Mouse (Mus musculus) heart, adult 11 months (tissue): ENCODE measurements around the gene Apoa5.

Experiments
- DNase-seq: peaks from one replicate; pipeline ENCODE4 v3.0.0; 2022

Gene Apoa5

GRCm38 (mm10) chr9:46269125-46269524 lies 692 bp downstream of the Apoa5 start:
- DNase-seq = no peak

- no peak for DNase-seq
Measured at GRCm38 (mm10) chr9:46270782-46271181, 2.3 kb downstream of the Apoa5 start.

- DNase-seq = no peak
Measured at GRCm38 (mm10) chr9:46272070-46272469, 3.6 kb downstream of the Apoa5 start.

DNA sequence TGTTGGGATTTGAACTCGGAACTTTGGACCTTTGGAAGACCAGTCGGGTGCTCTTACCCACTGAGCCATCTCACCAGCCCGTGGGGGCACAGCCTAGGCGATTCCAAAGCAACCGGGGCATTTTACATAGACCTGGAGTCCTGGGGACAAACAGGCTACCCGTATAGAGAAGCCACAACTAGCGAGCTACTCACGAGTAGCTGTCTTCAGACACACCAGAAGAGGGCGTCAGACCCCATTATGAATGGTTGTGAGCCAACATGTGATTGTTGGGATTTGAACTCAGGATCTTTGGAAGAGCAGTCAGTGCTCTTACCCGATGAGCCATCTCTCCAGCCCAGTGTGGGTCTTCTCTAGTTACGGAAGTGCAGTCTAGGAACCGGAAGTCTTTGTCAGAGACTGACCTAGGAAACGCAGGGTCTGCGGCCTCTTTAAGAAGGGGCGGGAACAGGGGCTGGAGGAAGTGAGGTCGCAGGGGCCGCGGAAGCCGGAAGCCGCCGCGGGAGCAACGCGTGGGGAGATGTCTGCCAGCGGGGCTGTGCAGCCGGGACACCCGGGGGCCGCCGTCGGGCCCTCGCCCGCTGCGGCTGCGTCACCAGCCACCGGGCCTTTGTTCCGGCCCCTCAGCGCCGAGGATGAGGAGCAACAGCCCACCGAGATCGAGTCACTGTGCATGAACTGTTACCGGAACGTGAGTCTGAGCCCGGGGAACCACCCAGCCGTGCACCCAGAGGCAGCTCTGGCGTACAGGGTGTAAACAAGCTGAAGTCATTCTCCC lies 4.4 kb downstream of the Apoa5 start, which contains the start of gene Zpr1:
Gene Zpr1, plus strand, starts transcription at position 388 of the 778 bp plus-strand sequence.
- DNase-seq = peak; percentile 99

GRCm38 (mm10) chr9:46274494-46274893 lies 6.1 kb downstream of the Apoa5 start:
- no peak for DNase-seq

DNA sequence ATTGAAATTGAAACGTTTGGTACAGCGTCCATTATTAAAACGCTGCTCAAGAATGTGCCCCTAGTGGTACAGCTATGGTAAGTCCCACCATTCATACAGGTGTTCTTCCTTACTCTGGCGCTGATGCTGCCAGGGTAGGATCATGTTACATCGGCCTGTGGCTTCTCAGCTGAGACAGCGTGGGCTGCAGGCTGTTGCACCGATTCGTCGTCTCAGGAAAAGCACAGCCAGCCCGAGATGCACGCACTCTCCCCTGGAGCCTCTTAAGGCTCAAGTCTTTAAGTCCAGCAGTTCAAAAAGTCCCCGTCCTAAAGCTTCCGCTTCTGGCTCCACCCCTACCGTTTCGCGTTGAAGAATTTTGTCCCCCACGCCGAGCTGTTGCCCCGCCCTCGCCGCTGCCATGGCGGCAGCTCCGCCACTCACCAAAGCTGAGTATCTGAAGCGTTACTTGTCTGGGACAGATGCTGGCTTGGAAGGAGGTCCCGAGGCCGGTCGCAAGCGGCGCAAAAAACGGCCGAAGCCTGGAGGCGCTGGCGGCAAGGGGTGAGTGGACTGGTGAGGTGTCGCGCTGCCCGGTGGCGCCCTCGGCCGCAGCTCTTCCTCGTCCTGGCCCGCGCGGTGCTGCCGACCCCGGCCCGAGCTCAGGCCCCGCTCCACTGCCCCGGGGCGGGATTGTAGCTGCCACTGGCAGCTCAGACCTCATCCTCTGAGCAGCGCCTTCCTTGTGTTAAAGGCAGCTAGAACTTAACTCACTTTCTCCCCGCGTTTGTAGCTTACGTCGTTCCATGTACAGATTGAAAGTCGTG lies 14.4 kb downstream of the Apoa5 start, which contains the start of gene Bud13:
Gene Bud13, plus strand, starts transcription at position 378 of the 806 bp plus-strand sequence.
- peak; percentile 99 for DNase-seq

GRCm38 (mm10) chr9:46298381-46298780 lies 29.9 kb downstream of the Apoa5 start:
- DNase-seq = no peak

GRCm38 (mm10) chr9:46302142-46302541 lies 33.7 kb downstream of the Apoa5 start:
- DNase-seq = peak; percentile 87

DNA sequence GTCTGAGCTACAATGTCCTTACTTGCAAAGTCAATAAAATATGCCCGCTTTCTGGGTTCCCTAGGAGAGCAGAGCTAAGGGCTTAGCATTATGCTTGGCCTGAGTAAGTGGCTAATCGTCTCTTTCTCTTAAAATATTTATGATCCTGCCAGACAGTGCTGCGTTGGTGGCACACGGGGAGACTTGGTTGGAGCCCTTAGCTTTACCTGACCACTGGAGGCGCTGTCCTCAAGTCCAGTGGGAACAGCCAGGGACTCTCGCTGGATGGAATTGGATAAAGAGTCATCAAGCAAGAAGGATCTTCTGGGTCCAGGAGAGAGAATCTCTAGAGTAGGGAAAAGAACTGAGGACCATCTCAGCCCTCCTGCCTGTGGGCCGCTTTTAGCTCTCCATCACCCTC lies 40.7 kb downstream of the Apoa5 start:
- DNase-seq = no peak

- peak; percentile 90 for DNase-seq
Measured at GRCm38 (mm10) chr9:46314507-46314906, 46.1 kb downstream of the Apoa5 start.

GRCm38 (mm10) chr9:46314921-46315320 lies 46.5 kb downstream of the Apoa5 start:
- no peak for DNase-seq

- DNase-seq = no peak
Measured at GRCm38 (mm10) chr9:46315807-46316365, 47.5 kb downstream of the Apoa5 start.

DNA sequence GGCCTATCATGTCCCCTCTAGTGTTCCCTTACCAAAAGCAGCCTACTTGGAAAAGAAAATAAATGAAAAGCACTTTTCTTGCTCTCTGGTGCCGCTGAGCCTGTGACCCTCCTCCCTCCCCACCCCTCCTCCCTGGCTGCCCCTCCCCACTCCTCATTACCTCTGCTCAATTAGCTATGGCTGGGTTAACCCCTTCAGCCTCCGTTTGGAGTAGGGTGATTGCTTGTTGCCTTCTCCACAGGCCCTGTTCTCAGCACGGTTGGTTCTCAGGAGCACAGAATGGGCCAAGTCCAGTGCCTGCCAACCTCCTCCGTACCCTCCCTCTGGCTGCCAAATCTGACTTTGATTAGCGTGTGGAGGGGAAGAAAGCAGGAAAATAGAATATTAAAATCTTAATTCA lies 48.0 kb downstream of the Apoa5 start:
- no peak for DNase-seq

DNA sequence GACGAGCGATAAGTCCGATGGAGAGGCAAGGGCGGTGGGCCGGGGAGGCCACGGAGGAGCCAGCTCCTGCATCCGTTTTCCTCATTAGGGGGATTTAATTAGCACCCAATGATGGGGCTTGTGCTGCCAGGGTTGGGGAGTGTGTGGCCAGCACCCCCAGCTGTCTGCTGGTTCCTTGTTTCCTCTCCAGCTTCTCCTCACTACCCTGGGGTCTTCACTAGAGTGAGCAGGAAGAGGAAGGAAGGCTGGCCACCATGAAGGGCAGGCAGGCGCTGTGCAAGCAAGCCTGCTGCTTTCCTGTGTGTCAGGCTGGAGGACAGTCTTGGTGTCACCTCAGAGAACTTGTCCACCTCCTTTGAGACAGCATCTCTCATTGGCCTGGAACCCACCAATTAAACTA lies 48.5 kb downstream of the Apoa5 start:
- no peak for DNase-seq

- no peak for DNase-seq
Measured at GRCm38 (mm10) chr9:46317957-46318356, 49.5 kb downstream of the Apoa5 start.

GRCm38 (mm10) chr9:46319886-46320285 lies 51.5 kb downstream of the Apoa5 start, which contains the start of gene 4931429L15Rik:
TSS of gene 4931429L15Rik (minus strand) at chr9:46319986.
- DNase-seq = peak; percentile 83

- peak; percentile 75 for DNase-seq
Measured at GRCm38 (mm10) chr9:46320461-46320860, 52.0 kb downstream of the Apoa5 start.
